Mouse (Mus musculus) leukemia stem cell, adult 10-12 weeks (primary cell): ENCODE measurements around the gene Casq1. TPM values are rescaled to one million over a fixed set of nuclear protein-coding genes. Genes with fewer than 3 reads are reported as not detected.

Experiments
- polyA plus RNA-seq: library from polyadenylated mRNA; stranded (reverse); fragments of >175 nt; gene quantifications from 2 replicates; pipeline ENCODE4 v1.2.3, GENCODE M21; 2012; ENCODE audit warnings: low replicate concordance

Casq1 gene
- polyA plus RNA-seq = not detected in 2 replicates

DNA sequence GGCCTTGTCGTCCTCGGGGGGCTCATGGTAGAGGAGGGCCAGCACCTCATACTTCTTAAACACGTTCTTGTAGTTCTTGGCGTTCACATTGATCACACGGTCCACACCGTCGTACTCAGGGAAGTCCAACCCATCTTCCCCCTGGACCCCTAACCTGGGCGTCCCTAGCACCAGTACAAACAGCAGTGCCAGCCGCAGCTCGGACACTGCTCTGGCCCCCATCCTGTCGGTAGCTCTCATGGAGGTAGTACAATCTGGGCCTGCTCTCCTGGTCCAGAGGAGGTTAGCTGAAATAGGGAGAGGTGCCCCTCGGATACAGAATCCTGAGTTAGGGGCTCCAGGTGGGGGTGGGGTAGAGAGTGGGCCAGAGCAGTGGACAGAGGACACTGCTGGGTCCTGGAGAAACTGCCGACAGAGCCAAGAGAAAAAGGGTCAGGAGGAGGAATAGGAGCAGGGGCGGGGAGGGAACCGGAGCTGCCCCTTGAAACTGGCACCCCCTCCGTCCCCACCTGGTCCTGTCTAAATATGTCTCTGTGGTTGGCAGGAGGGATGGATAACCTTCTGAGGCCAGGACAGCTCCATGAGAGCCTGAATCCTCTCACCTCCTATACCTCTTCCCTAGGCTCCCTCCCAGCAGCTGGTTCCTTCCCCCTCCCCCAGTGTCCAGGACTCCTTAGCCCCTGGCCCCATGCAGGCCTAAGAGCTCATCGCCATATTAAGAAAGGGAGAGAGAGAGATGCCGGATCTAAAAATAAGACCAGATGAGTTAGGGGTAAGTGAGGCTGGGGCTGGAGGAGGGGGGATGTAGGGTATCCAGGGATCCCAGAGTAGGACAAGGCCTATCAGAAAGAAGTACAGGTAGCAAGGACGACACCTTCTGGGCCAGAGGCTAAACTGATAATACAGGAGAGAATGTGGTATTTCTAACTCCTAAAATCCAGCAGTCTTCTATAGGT, at the start of gene Casq1:
Gene Casq1 (minus strand): TSS at position 418 of the 956 bp plus-strand sequence.

GRCm38 (mm10) chr1:172261477-172262078, 41.9 kb upstream of the Casq1 start, which contains the start of gene Igsf8:
Gene Igsf8, plus strand, starts transcription at chr1:172261641.

DNA sequence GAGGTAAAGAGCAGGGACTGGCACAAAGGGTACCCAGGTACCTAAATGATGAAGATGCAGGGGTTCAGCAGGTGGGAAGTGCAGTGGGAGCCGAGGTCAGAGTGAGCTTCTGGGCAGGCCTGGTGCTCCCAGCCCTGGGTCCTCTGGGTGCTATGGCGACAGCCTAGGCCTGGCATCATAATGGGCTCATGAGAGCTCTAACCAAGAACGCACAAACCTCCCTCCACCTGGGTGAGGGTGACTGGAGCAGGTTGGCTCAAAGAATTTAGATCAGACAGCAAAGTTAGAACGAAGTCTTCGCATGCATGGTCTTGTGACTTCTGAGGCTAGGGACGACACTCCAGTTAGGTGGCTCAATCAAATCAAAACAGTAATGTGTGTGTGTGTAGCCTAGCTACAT, 38.6 kb upstream of the Casq1 start, which contains the start of gene Atp1a4:
Gene Atp1a4 (minus strand): TSS at position 101 of the 400 bp plus-strand sequence.

DNA sequence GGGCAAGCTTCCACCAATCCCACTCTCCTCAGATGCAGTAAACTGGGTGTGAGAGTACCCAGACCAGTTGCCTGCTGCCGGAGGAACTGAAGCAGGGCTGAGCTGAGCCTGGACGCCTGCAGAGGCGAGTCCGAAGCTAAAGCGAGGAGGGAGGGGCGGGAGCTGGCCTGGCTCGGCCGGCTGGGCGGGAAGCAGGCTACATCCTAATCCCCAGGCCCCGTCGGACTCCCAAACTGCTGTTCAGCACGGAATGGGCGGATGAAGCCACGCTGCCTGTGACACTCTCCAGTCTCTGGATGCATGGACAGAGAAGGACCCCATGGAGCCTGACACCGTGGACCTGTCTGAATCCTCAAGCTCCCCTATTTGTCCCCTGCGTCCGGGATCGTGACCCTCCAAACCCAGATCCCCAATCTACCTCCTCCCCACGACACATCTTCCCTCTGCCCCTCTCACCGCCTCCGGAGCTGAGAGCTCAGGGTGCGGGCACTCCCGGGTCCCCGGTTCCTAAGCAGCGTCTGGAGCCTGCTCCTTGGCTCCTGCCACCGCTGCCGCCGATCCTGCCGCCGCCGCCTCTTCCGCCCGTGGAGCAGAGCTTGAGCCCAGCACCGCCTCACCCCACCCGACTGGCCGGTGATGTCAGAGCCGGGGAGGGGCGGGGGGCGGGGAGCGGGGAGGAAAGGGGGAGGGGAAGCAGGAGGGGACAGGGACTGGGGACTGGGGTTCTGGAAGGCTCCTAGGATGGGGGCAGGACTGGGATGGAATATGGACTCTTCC, 13.3 kb downstream of the Casq1 start, which contains the start of gene Pea15a:
Gene Pea15a (minus strand): TSS at position 664 of the 777 bp plus-strand sequence.

Other genes with a start within 250 kb of the Casq1 start
- gene Vangl2, start 191.4 kb downstream of the Casq1 start, polyA plus RNA-seq = 0.93 and 1.9 TPM in 2 replicates
- 0.14 TPM in 1 of 2 replicates, not detected in the other for gene Nhlh1, start 162.3 kb downstream of the Casq1 start, polyA plus RNA-seq
- 14.1 and 20.1 TPM in 2 replicates for gene Copa, start 137.3 kb downstream of the Casq1 start, polyA plus RNA-seq
- 3.6 and 8.9 TPM in 2 replicates for gene Ncstn, start 137.1 kb downstream of the Casq1 start, polyA plus RNA-seq
- gene Pex19, start 93.1 kb downstream of the Casq1 start, polyA plus RNA-seq = 6.4 and 23.3 TPM in 2 replicates
- 53.7 and 56.5 TPM in 2 replicates for gene Dcaf8, start 71.8 kb downstream of the Casq1 start, polyA plus RNA-seq
- gene Pea15a, start 13.1 kb downstream of the Casq1 start, polyA plus RNA-seq = 5.8 and 19.2 TPM in 2 replicates
- gene Atp1a4, start 38.5 kb upstream of the Casq1 start, polyA plus RNA-seq = not detected in 2 replicates
- gene Igsf8, start 41.8 kb upstream of the Casq1 start, polyA plus RNA-seq = 58.3 and 81.1 TPM in 2 replicates
- not detected in 2 replicates for gene Atp1a2, start 78.2 kb upstream of the Casq1 start, polyA plus RNA-seq
- 0.41 and 0.50 TPM in 2 replicates for gene Kcnj9, start 109.5 kb upstream of the Casq1 start, polyA plus RNA-seq
- 5.6 and 7.3 TPM in 2 replicates for gene Kcnj10, start 121.3 kb upstream of the Casq1 start, polyA plus RNA-seq
- gene Pigm, start 156.7 kb upstream of the Casq1 start, polyA plus RNA-seq = 22.4 and 24.1 TPM in 2 replicates